Mouse (Mus musculus): Measurements from ENCODE around the gene Tbc1d22a. TPM values are rescaled to one million over a fixed set of nuclear protein-coding genes. Genes with fewer than 3 reads are reported as not detected.

The Tbc1d22a gene
- polyA plus RNA-seq, 1 experiment, result 54.8 TPM

DNA sequence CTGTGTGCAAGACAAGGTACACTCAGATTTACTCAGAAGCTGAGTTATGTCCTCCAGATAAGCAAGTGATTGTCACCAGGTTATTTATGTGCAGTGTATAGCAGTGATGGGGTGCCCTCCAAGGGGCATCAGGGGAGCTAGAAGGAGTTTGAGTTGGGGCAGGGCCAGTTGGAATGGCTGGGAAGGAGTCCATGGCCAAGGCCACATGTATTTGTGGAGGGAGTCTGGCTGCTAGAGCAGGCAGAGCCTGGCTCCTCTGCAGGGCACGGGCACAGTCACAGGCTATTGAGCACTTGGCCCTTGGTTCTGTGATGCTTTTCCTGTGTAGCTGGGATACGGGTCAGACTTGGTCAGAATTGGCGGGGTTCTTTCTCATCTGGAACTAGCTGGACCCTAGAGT, 80.2 kb downstream of the Tbc1d22a start:
- Histone ChIP-seq H3K27ac (ENCODE audit: insufficient read depth, low read depth, low read length) (no peak overlapping the region), H3K27me3 (ENCODE audit: control insufficient read depth, insufficient read depth, low read length) (no peaks in the 10 kb centered on the region), H3K4me1 (ENCODE audit: control insufficient read depth, insufficient read depth, insufficient read length, low read length) (no peaks in the 10 kb centered on the region), H3K36me3 (ENCODE audit: control insufficient read depth, insufficient read depth, low read length) (peaks cover 13% of the 10 kb centered on the region; the same call in 1 of the 2 replicates), H3K4me3 (ENCODE audit: low read depth, low read length) (no peak overlapping the region)
- WGBS, result 89% methylated on average over 3 of the region's 3 CpGs
- no peak for TF ChIP-seq POLR2A (IDR thresholded peaks at IDR 0.05; ENCODE audit: low read depth, low read length)
- TF ChIP-seq CTCF (IDR thresholded peaks at IDR 0.05; ENCODE audit: extremely low read depth, insufficient read length, insufficient replicate concordance, low read depth, low read length), result no peak

DNA sequence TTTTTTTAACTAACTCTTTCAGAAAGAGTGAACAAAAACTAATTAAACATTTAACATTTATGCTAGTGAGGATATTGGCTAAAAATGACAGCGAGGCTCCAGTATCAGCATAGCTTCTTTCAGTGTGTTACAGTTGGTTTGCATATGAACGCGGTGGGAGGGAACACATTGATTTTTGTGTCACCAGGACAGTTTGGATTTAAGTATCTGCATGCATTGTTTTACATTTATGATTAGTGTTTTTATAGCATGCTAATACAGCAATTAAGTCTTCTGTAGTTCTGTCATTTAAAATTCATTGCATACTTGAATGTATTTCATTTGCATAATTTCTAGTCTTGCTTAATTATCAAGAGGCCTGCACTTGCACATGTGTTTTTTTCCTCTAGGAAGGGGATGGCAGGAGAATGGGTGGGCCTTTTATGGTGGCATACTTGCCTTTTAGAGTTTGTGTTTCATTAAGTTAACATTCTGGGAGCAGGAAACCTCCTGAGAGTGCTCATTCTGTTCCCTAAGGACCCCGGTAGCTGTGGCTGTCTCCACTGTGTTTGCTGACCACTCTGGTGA, 81.5 kb downstream of the Tbc1d22a start:
- Histone ChIP-seq H3K27ac (ENCODE audit: insufficient read depth, low read depth, low read length) (no peak overlapping the region), H3K4me3 (ENCODE audit: low read depth, low read length) (no peak overlapping the region), H3K4me1 (ENCODE audit: control insufficient read depth, insufficient read depth, insufficient read length, low read length) (no peaks in the 10 kb centered on the region), H3K27me3 (ENCODE audit: control insufficient read depth, insufficient read depth, low read length) (no peaks in the 10 kb centered on the region), H3K36me3 (ENCODE audit: control insufficient read depth, insufficient read depth, low read length) (peaks cover 19% of the 10 kb centered on the region; the same call in 1 of the 2 replicates)
- WGBS, result 74% methylated on average over 4 of the region's 4 CpGs
- no peak for TF ChIP-seq CTCF (IDR thresholded peaks at IDR 0.05; ENCODE audit: extremely low read depth, insufficient read length, insufficient replicate concordance, low read depth, low read length)
- TF ChIP-seq POLR2A (IDR thresholded peaks at IDR 0.05; ENCODE audit: low read depth, low read length), result no peak

DNA sequence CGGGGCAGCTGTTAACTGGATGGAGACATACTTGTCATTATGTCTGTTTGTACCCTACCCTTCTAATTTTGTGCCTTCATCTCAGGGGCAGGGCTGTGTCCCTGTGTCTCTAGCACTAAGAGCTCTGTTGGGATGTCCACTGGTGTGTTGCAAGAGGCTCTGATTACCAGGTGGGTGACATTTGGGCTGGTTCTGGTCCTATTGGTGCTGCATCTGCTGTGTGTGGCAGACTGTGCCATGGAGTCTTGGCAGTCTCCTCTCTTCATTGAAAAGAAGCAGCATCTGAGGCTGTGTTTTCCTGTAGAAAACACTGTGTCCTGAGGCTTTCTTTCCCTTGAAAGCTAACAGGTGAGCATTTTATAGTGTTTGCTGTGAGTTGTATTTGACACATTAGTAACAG, 83.0 kb downstream of the Tbc1d22a start:
- Histone ChIP-seq H3K4me1 (ENCODE audit: control insufficient read depth, insufficient read depth, insufficient read length, low read length) (no peaks in the 10 kb centered on the region), H3K27me3 (ENCODE audit: control insufficient read depth, insufficient read depth, low read length) (no peaks in the 10 kb centered on the region), H3K4me3 (ENCODE audit: low read depth, low read length) (no peak overlapping the region), H3K36me3 (ENCODE audit: control insufficient read depth, insufficient read depth, low read length) (peaks cover 23% of the 10 kb centered on the region), H3K27ac (ENCODE audit: insufficient read depth, low read depth, low read length) (no peak overlapping the region)
- WGBS, result 91% methylated on average over 1 of the region's 1 CpGs
- TF ChIP-seq CTCF (IDR thresholded peaks at IDR 0.05; ENCODE audit: extremely low read depth, insufficient read length, insufficient replicate concordance, low read depth, low read length), result no peak
- no peak for TF ChIP-seq POLR2A (IDR thresholded peaks at IDR 0.05; ENCODE audit: low read depth, low read length)

DNA sequence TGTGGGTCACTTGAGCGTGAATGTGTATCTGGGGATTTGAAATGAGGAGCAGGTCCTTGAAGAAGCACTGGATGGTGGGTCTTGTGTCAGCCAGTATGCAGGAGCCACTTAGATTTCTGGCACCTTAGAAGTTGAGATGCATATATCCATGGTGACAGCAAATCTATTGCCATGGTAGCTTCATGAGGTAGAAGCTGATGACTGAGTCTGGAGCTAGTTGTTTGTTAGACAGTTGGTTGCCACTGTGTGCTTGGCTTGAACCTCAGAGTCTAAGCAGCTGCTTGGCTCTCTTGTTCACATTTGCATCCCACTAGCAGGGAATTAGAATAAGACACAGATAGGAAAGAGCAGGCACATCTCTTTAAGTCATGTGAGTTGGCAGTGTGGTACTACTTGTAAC, 89.6 kb downstream of the Tbc1d22a start:
- H3K27ac ChIP-seq (ENCODE audit: insufficient read depth, low read depth, low read length), result no peak overlapping the region
- H3K36me3 ChIP-seq (ENCODE audit: control insufficient read depth, insufficient read depth, low read length), result peaks cover 33% of the 10 kb centered on the region
- 98% methylated on average over 1 of the region's 1 CpGs for WGBS
- no peaks in the 10 kb centered on the region for H3K4me1 ChIP-seq (ENCODE audit: control insufficient read depth, insufficient read depth, insufficient read length, low read length)
- no peaks in the 10 kb centered on the region for H3K27me3 ChIP-seq (ENCODE audit: control insufficient read depth, insufficient read depth, low read length)
- H3K4me3 ChIP-seq (ENCODE audit: low read depth, low read length), result no peak overlapping the region
- TF ChIP-seq CTCF (IDR thresholded peaks at IDR 0.05; ENCODE audit: extremely low read depth, insufficient read length, insufficient replicate concordance, low read depth, low read length) (no peak), POLR2A (IDR thresholded peaks at IDR 0.05; ENCODE audit: low read depth, low read length) (no peak)

DNA sequence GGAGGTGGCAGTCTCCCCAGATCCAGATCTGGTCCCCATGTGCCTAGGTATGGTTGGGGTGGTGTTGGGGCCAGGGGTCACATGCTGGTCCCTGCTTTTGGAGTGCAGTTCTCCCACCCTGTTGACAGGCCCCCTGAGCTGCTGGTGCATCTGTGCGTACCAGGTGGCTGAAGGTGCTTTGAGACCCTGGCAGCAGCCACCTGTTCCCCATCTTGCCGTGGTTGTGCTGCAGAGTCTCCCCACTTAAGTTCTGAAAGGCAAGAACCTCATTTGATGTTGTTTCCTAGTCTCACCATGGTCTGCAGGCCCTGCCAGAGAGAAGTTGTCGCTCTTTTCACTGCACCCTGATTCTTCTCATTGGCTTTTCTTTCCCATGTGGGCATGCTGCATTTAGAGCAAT, 90.6 kb downstream of the Tbc1d22a start:
- Histone ChIP-seq H3K27me3 (ENCODE audit: control insufficient read depth, insufficient read depth, low read length) (no peaks in the 10 kb centered on the region), H3K4me1 (ENCODE audit: control insufficient read depth, insufficient read depth, insufficient read length, low read length) (no peaks in the 10 kb centered on the region), H3K4me3 (ENCODE audit: low read depth, low read length) (no peak overlapping the region), H3K36me3 (ENCODE audit: control insufficient read depth, insufficient read depth, low read length) (peaks cover 33% of the 10 kb centered on the region), H3K27ac (ENCODE audit: insufficient read depth, low read depth, low read length) (no peak overlapping the region)
- 89% methylated on average over 3 of the region's 3 CpGs for WGBS
- TF ChIP-seq CTCF (IDR thresholded peaks at IDR 0.05; ENCODE audit: extremely low read depth, insufficient read length, insufficient replicate concordance, low read depth, low read length) (no peak), POLR2A (IDR thresholded peaks at IDR 0.05; ENCODE audit: low read depth, low read length) (no peak)

DNA sequence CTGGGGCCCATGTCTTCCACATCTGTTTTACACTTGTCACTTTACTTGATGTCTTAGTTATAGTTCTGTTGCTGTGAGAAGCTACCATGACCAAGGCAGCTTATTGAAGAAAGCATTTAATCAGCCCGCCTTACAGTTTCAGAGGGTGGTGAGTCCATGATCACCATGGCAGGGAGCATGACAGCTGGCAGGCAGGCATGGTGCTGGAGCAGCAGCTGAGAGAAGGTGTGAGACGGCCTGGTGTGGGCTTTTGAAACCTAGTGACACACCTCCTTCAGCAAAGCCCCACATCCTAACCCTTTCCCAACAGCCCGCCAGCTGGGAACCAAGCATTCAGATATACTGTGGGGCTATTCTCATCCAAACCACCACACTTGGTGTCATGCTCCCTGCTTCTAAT, 91.0 kb downstream of the Tbc1d22a start:
- Histone ChIP-seq H3K27me3 (ENCODE audit: control insufficient read depth, insufficient read depth, low read length) (no peaks in the 10 kb centered on the region), H3K36me3 (ENCODE audit: control insufficient read depth, insufficient read depth, low read length) (peaks cover 32% of the 10 kb centered on the region), H3K27ac (ENCODE audit: insufficient read depth, low read depth, low read length) (no peak overlapping the region), H3K4me3 (ENCODE audit: low read depth, low read length) (no peak overlapping the region), H3K4me1 (ENCODE audit: control insufficient read depth, insufficient read depth, insufficient read length, low read length) (no peaks in the 10 kb centered on the region)
- TF ChIP-seq CTCF (IDR thresholded peaks at IDR 0.05; ENCODE audit: extremely low read depth, insufficient read length, insufficient replicate concordance, low read depth, low read length) (no peak), POLR2A (IDR thresholded peaks at IDR 0.05; ENCODE audit: low read depth, low read length) (no peak)
- WGBS, result 93% methylated on average over 3 of the region's 3 CpGs

DNA sequence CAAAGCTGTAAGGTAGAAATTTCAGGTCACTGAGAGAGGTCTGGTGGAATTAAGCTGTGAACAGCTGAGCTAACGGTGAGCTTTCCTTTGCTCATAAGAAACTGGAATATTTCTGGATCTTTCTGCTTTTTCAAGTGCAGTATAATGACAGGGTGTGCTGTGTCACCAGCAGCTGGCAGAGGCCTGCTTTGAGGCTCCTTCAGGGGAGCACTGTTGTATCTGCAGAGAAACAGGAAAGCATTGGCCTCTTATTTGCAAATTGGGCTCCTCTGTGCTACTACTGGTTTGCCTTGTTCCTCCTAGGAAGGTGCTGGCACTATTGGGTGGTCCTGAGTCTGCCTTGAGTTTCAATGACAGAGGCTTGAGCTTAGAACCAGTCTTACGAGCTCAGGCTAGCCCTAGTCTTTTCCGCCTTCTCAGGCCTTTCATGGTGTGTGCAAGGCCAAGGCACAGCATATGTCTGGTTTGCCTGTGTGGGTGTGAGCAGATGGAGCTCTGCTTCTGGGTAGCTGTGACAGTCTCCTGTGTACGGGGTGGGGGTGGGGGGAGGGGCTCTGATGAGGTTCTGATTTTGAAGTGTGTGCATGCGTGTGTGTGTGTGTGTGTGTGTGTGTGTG, 95.1 kb downstream of the Tbc1d22a start:
- WGBS, result 87% methylated on average over 5 of the region's 5 CpGs
- Histone ChIP-seq H3K27me3 (ENCODE audit: control insufficient read depth, insufficient read depth, low read length) (no peaks in the 10 kb centered on the region), H3K4me3 (ENCODE audit: low read depth, low read length) (no peak overlapping the region), H3K36me3 (ENCODE audit: control insufficient read depth, insufficient read depth, low read length) (peaks cover 18% of the 10 kb centered on the region), H3K4me1 (ENCODE audit: control insufficient read depth, insufficient read depth, insufficient read length, low read length) (no peaks in the 10 kb centered on the region), H3K27ac (ENCODE audit: insufficient read depth, low read depth, low read length) (no peak overlapping the region)
- TF ChIP-seq POLR2A (IDR thresholded peaks at IDR 0.05; ENCODE audit: low read depth, low read length) (no peak), CTCF (IDR thresholded peaks at IDR 0.05; ENCODE audit: extremely low read depth, insufficient read length, insufficient replicate concordance, low read depth, low read length) (no peak)
